Mouse (Mus musculus): ENCODE measurements around the gene Senp6. TPM values are rescaled to one million over a fixed set of nuclear protein-coding genes. Genes with fewer than 3 reads are reported as not detected.
"Not testable (repeated sequence)": the region's sequence is repeated elsewhere in the genome, so short reads cannot be mapped to it uniquely, and the experiment has no call there.

The Senp6 gene
- polyA plus RNA-seq, 1 experiment, result 15.5 TPM

DNA sequence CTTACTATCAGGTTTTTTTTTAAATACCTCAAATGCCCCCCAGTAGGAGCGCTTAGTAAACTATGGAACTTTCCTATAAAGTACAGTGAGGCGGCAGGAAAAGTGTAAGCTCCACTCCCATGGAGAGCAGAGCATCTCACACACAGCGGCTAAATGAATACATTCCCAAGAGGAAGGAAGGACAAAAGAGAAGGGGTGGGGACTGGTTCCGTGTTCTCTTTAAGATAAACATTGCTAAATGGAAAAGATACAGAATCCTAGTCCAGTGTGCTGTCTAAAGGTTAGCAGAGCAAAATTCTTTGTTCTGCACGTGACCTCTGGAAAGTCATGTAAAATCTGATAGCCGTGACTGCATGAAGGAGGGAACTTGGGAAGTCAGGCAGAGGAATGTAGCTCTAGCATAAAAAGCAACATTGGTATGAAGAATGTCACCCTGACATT is 40.1 kb upstream of the Senp6 start:
- H3ac ChIP-seq (ENCODE audit: control insufficient read depth, insufficient read length, low read depth), result no peak overlapping the region
- H3K4me3 ChIP-seq (ENCODE audit: insufficient read depth, poor library complexity, severe bottlenecking), result no peak overlapping the region
- H3K27me3 ChIP-seq (ENCODE audit: control insufficient read depth, insufficient read depth, insufficient read length), result no peaks in the 10 kb centered on the region
- no peaks in the 10 kb centered on the region for H3K79me3 ChIP-seq (ENCODE audit: low read depth)
- H3K36me3 ChIP-seq (ENCODE audit: control insufficient read depth, insufficient read depth), result no peaks in the 10 kb centered on the region
- no peaks in the 10 kb centered on the region for H3K79me2 ChIP-seq (ENCODE audit: control insufficient read depth, insufficient read depth)
- TF ChIP-seq USF1 (IDR thresholded peaks at IDR 0.05; ENCODE audit: low read depth), result no peak
- no peak for TF ChIP-seq MYOD1 (IDR thresholded peaks at IDR 0.05; ENCODE audit: control insufficient read depth, insufficient read length, low read depth)
- no peak for TF ChIP-seq MAX (IDR thresholded peaks at IDR 0.05)
- TF ChIP-seq FOSL1 (IDR thresholded peaks at IDR 0.05; ENCODE audit: insufficient read depth, low read length, poor library complexity, severe bottlenecking), result no peak
- no peak for TF ChIP-seq MYOG (IDR thresholded peaks at IDR 0.05; ENCODE audit: control insufficient read depth, extremely low read depth, insufficient read length)
- no peak for TF ChIP-seq CTCF (IDR thresholded peaks at IDR 0.05; ENCODE audit: control insufficient read depth, insufficient read depth, insufficient read length)
- no peak for TF ChIP-seq CEBPB (IDR thresholded peaks at IDR 0.05; ENCODE audit: low read depth)

- Histone ChIP-seq H3K4me3 (ENCODE audit: insufficient read depth, poor library complexity, severe bottlenecking) (no peak overlapping the region), H3K27me3 (ENCODE audit: control insufficient read depth, insufficient read depth, insufficient read length) (no peaks in the 10 kb centered on the region), H3ac (ENCODE audit: control insufficient read depth, insufficient read length, low read depth) (no peak overlapping the region), H3K36me3 (ENCODE audit: control insufficient read depth, insufficient read depth) (no peaks in the 10 kb centered on the region), H3K79me2 (ENCODE audit: control insufficient read depth, insufficient read depth) (no peaks in the 10 kb centered on the region), H3K79me3 (ENCODE audit: low read depth) (no peaks in the 10 kb centered on the region)
- TF ChIP-seq MAX (IDR thresholded peaks at IDR 0.05) (no peak), MYOD1 (IDR thresholded peaks at IDR 0.05; ENCODE audit: control insufficient read depth, insufficient read length, low read depth) (no peak), CTCF (IDR thresholded peaks at IDR 0.05; ENCODE audit: control insufficient read depth, insufficient read depth, insufficient read length) (no peak), CEBPB (IDR thresholded peaks at IDR 0.05; ENCODE audit: low read depth) (no peak), USF1 (IDR thresholded peaks at IDR 0.05; ENCODE audit: low read depth) (no peak), FOSL1 (IDR thresholded peaks at IDR 0.05; ENCODE audit: insufficient read depth, low read length, poor library complexity, severe bottlenecking) (no peak), MYOG (IDR thresholded peaks at IDR 0.05; ENCODE audit: control insufficient read depth, extremely low read depth, insufficient read length) (no peak)
These were observed 29.3 kb upstream of the Senp6 start for GRCm38 (mm10) chr9:80037262-80037996.

DNA sequence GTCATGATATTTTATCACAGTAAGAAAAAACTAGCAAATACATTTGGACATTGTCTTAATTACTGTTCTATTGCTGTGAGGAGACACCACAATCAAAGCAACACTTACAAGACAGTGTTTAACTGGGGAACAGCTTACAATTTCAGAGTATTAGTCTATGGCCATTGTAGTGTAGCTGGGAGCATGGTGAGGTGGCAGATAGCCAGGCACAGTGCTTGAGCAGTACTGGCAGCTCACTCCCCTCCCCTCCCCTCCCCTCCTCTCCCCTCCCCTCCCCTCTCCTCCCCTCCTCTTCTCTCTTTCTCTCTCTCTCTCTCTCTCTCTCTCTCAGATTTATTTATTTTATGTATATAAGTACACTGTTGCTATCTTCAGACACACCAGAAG is 28.7 kb upstream of the Senp6 start:
- Histone ChIP-seq H3K4me3 (ENCODE audit: insufficient read depth, poor library complexity, severe bottlenecking) (no peak overlapping the region), H3K36me3 (ENCODE audit: control insufficient read depth, insufficient read depth) (no peaks in the 10 kb centered on the region), H3K27me3 (ENCODE audit: control insufficient read depth, insufficient read depth, insufficient read length) (no peaks in the 10 kb centered on the region), H3ac (ENCODE audit: control insufficient read depth, insufficient read length, low read depth) (no peak overlapping the region), H3K79me2 (ENCODE audit: control insufficient read depth, insufficient read depth) (no peaks in the 10 kb centered on the region), H3K79me3 (ENCODE audit: low read depth) (no peaks in the 10 kb centered on the region)
- TF ChIP-seq FOSL1 (IDR thresholded peaks at IDR 0.05; ENCODE audit: insufficient read depth, low read length, poor library complexity, severe bottlenecking) (no peak), CEBPB (IDR thresholded peaks at IDR 0.05; ENCODE audit: low read depth) (no peak), MYOD1 (IDR thresholded peaks at IDR 0.05; ENCODE audit: control insufficient read depth, insufficient read length, low read depth) (no peak)

GRCm38 (mm10) chr9:80039296-80039815 is 27.3 kb upstream of the Senp6 start:
- Histone ChIP-seq H3K36me3 (ENCODE audit: control insufficient read depth, insufficient read depth) (no peaks in the 10 kb centered on the region), H3K79me3 (ENCODE audit: low read depth) (no peaks in the 10 kb centered on the region), H3K79me2 (ENCODE audit: control insufficient read depth, insufficient read depth) (no peaks in the 10 kb centered on the region), H3K27me3 (ENCODE audit: control insufficient read depth, insufficient read depth, insufficient read length) (no peaks in the 10 kb centered on the region), H3K4me3 (ENCODE audit: insufficient read depth, poor library complexity, severe bottlenecking) (no peak overlapping the region), H3ac (ENCODE audit: control insufficient read depth, insufficient read length, low read depth) (no peak overlapping the region)
- TF ChIP-seq CTCF (IDR thresholded peaks at IDR 0.05; ENCODE audit: control insufficient read depth, insufficient read depth, insufficient read length) (no peak), USF1 (IDR thresholded peaks at IDR 0.05; ENCODE audit: low read depth) (no peak), MAX (IDR thresholded peaks at IDR 0.05) (no peak), MYOG (IDR thresholded peaks at IDR 0.05; ENCODE audit: control insufficient read depth, extremely low read depth, insufficient read length) (no peak), FOSL1 (IDR thresholded peaks at IDR 0.05; ENCODE audit: insufficient read depth, low read length, poor library complexity, severe bottlenecking) (no peak), MYOD1 (IDR thresholded peaks at IDR 0.05; ENCODE audit: control insufficient read depth, insufficient read length, low read depth) (no peak), CEBPB (IDR thresholded peaks at IDR 0.05; ENCODE audit: low read depth) (no peak)

GRCm38 (mm10) chr9:80044301-80044700 is 22.4 kb upstream of the Senp6 start:
- H3K79me2 ChIP-seq (ENCODE audit: control insufficient read depth, insufficient read depth); H3K79me3 ChIP-seq (ENCODE audit: low read depth); H3K4me3 ChIP-seq (ENCODE audit: insufficient read depth, poor library complexity, severe bottlenecking); H3K36me3 ChIP-seq (ENCODE audit: control insufficient read depth, insufficient read depth); H3ac ChIP-seq (ENCODE audit: control insufficient read depth, insufficient read length, low read depth); H3K27me3 ChIP-seq (ENCODE audit: control insufficient read depth, insufficient read depth, insufficient read length): not testable (repeated sequence)

- H3K79me3 ChIP-seq (ENCODE audit: low read depth); H3K79me2 ChIP-seq (ENCODE audit: control insufficient read depth, insufficient read depth); H3ac ChIP-seq (ENCODE audit: control insufficient read depth, insufficient read length, low read depth); H3K4me3 ChIP-seq (ENCODE audit: insufficient read depth, poor library complexity, severe bottlenecking); H3K36me3 ChIP-seq (ENCODE audit: control insufficient read depth, insufficient read depth); H3K27me3 ChIP-seq (ENCODE audit: control insufficient read depth, insufficient read depth, insufficient read length): not testable (repeated sequence)
These were observed 17.4 kb upstream of the Senp6 start for GRCm38 (mm10) chr9:80049271-80049670.
